Mouse (Mus musculus) lung, postnatal 0 days (tissue): ENCODE measurements around the gene Rgs9bp. TPM values are rescaled to one million over a fixed set of nuclear protein-coding genes. Genes with fewer than 3 reads are reported as not detected.
"Not testable (repeated sequence)": the region's sequence is repeated elsewhere in the genome, so short reads cannot be mapped to it uniquely, and the experiment has no call there.

ENCODE experiments used
- ATAC-seq: fragments of 200-750 bp; cut with Nextera tagmentation; 2 replicates; pipeline ENCODE4 v1.8.0; 2017; ENCODE audit warnings: moderate library complexity
- DNase-seq: peaks from one replicate; pipeline ENCODE4 v3.0.0-alpha.2; 2016; ENCODE audit warnings: low spot score
- H3K27ac ChIP-seq: fragments of 300-500 bp; sonication (generic); 2 replicates; pipeline ENCODE4 v1.5.1; 2014; ENCODE audit warnings: antibody characterized with exemption, mild to moderate bottlenecking, low read length, mixed read lengths
- H3K27me3 ChIP-seq: fragments of 300-500 bp; sonication (generic); replicated peaks from 2 replicates; pipeline ENCODE4 v1.6.1; 2014; ENCODE audit warnings: low read length, mixed read lengths; ENCODE audit not compliant: insufficient read depth
- H3K36me3 ChIP-seq: fragments of 300-500 bp; sonication (generic); 2 replicates; pipeline ENCODE4 v1.6.1; 2014; ENCODE audit warnings: low read length, mixed read lengths; ENCODE audit not compliant: insufficient read depth
- H3K4me1 ChIP-seq: fragments of 300-500 bp; sonication (generic); 2 replicates; pipeline ENCODE4 v1.6.1; 2014; ENCODE audit warnings: antibody characterized with exemption, low read depth, low read length, mixed read lengths; ENCODE audit not compliant: insufficient read depth
- H3K4me2 ChIP-seq: fragments of 300-500 bp; sonication (generic); replicated peaks from 2 replicates; pipeline ENCODE4 v1.6.1; 2014; ENCODE audit warnings: low read depth, mild to moderate bottlenecking, low read length, moderate library complexity, mixed read lengths
- H3K4me3 ChIP-seq: fragments of 300-500 bp; sonication (generic); 2 replicates; pipeline ENCODE4 v1.5.1; 2014; ENCODE audit warnings: low read depth, low read length
- H3K9ac ChIP-seq: fragments of 300-500 bp; sonication (generic); replicated peaks from 2 replicates; pipeline ENCODE4 v1.6.1; 2014; ENCODE audit warnings: low read depth, mild to moderate bottlenecking
- H3K9me3 ChIP-seq: fragments of 300-500 bp; sonication (generic); 2 replicates; pipeline ENCODE4 v1.6.1; 2016; ENCODE audit warnings: low read length, mixed read lengths
- CTCF ChIP-seq: IDR thresholded peaks from 2 replicates; pipeline ENCODE4 v1.5.1; 2016; ENCODE audit warnings: antibody characterized with exemption, mild to moderate bottlenecking
- EP300 ChIP-seq: IDR thresholded peaks from 2 replicates; pipeline ENCODE4 v1.6.1; 2016; ENCODE audit warnings: antibody characterized with exemption, mild to moderate bottlenecking, control low read depth
- WGBS: fragments of 180-500 bp; shearing (Covaris S2); extraction: QIAGEN DNeasy Blood & Tissue Kit; methylation state at CpG from one replicate; pipeline ENCODE4 v1.1.7; 2014; 5-methylcytosine and 5-hydroxymethylcytosine counted together
- polyA plus RNA-seq: library from polyadenylated mRNA; unstranded; fragments of >200 nt; fragmentation: Nextera tagmentation; extraction: Ambion mirVana; gene quantifications from 2 replicates; pipeline ENCODE4 v1.2.1, GENCODE M21; 2015

Gene Rgs9bp
- polyA plus RNA-seq, 1 experiment from 2014 or later: 0.02 TPM

GRCm38 (mm10) chr7:35584786-35585190 is 594 bp downstream of the Rgs9bp start:
- TF ChIP-seq EP300 (no peak), CTCF (no peak)
- H3K36me3 ChIP-seq: no peaks in the 10 kb centered on the region
- H3K4me2 ChIP-seq: peak overlapping the region; percentile 95
- WGBS: under 1% methylated on average over 23 of the region's 50 CpGs
- peak; percentile 21 for DNase-seq
- H3K27me3 ChIP-seq: peaks cover 19% of the 10 kb centered on the region
- peaks cover 8% of the 10 kb centered on the region; the same call in 1 of the 2 replicates for H3K4me1 ChIP-seq
- H3K9ac ChIP-seq: 0 out of 2 replicates have a peak overlapping the region, but pooled peaks have one; percentile 6
- no peaks in the 10 kb centered on the region for H3K9me3 ChIP-seq
- ATAC-seq: no peak
- no peak overlapping the region for H3K27ac ChIP-seq
- H3K4me3 ChIP-seq: peak overlapping the region; percentile 91

GRCm38 (mm10) chr7:35584068-35584785 is 1.2 kb downstream of the Rgs9bp start:
- no peak for DNase-seq
- H3K9me3 ChIP-seq: no peaks in the 10 kb centered on the region
- ATAC-seq: no peak
- H3K4me2 ChIP-seq: peak overlapping the region; percentile 95
- H3K36me3 ChIP-seq: no peaks in the 10 kb centered on the region
- H3K4me1 ChIP-seq: peaks cover 8% of the 10 kb centered on the region; the same call in 1 of the 2 replicates
- no peak overlapping the region for H3K9ac ChIP-seq
- WGBS: 7% methylated on average over 36 of the region's 36 CpGs
- TF ChIP-seq EP300 (no peak), CTCF (no peak)
- no peak overlapping the region for H3K27ac ChIP-seq
- peak overlapping the region; percentile 91 for H3K4me3 ChIP-seq
- H3K27me3 ChIP-seq: peaks cover 19% of the 10 kb centered on the region

GRCm38 (mm10) chr7:35583476-35584025 is 1.8 kb downstream of the Rgs9bp start:
- H3K4me2 ChIP-seq: no peak overlapping the region
- no peaks in the 10 kb centered on the region for H3K9me3 ChIP-seq
- H3K4me3 ChIP-seq: no peak overlapping the region
- H3K4me1 ChIP-seq: peaks cover 8% of the 10 kb centered on the region; the same call in 1 of the 2 replicates
- H3K27ac ChIP-seq: no peak overlapping the region
- peaks cover 19% of the 10 kb centered on the region for H3K27me3 ChIP-seq
- no peaks in the 10 kb centered on the region for H3K36me3 ChIP-seq
- no peak for TF ChIP-seq EP300
- no peak for TF ChIP-seq CTCF
- DNase-seq (no peak), ATAC-seq (no peak)
- 15% methylated on average over 11 of the region's 11 CpGs for WGBS
- H3K9ac ChIP-seq: no peak overlapping the region

DNA sequence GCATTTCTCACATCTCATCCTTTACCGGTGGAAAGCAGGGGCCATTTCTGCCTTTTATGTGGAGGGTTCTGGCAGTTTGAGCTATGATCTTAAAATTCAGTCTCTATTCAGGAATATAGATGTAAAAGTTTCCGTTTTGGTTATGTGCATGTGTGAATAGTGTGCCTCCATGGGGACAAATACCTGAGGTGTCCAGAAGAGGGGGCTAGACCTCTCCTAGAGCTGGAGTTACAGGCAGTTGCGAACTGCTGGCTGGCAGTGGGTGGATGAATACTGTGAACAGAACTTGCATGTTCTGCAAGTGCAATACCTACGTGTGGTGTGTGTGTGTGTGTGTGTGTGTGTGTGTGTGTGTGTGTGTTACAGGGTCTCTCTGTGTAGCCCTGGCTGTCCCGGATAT is 2.7 kb downstream of the Rgs9bp start:
- TF ChIP-seq CTCF (peak; percentile 34), EP300 (no peak)
- H3K9me3 ChIP-seq: no peaks in the 10 kb centered on the region
- ATAC-seq (no peak), DNase-seq (no peak)
- 68% methylated on average over 5 of the region's 5 CpGs for whole genome bisulfite sequencing
- no peaks in the 10 kb centered on the region for H3K36me3 ChIP-seq
- peaks cover 19% of the 10 kb centered on the region for H3K27me3 ChIP-seq
- no peak overlapping the region for H3K4me3 ChIP-seq
- H3K4me2 ChIP-seq: no peak overlapping the region
- H3K27ac ChIP-seq: no peak overlapping the region
- H3K9ac ChIP-seq: no peak overlapping the region
- H3K4me1 ChIP-seq: peaks cover 8% of the 10 kb centered on the region; the same call in 1 of the 2 replicates

DNA sequence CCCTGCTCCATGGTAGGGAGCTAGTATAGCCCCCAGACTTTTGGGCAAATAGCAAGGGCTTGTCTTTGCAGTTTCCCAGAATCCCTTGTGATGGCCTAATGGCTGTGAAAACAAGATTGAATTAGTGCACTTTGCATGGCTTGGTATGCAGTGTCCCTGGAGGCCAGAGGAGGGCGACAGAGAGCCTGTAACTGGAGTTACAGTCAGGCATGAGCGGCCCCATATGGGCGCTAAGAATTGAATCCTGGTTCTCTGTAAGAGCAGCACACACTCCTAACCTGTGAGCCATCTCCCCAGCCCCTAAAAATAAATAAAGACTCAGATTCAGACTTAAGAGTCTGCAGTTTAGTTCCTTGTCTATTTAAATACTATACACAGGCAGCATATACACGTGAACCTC is 5.5 kb downstream of the Rgs9bp start:
- peak; percentile 83 for TF ChIP-seq CTCF
- TF ChIP-seq EP300: no peak
- 40% methylated on average over 4 of the region's 4 CpGs for WGBS
- DNase-seq (peak; percentile 53), ATAC-seq (no peak)
- Histone ChIP-seq H3K27me3 (peaks cover 19% of the 10 kb centered on the region), H3K9me3 (no peaks in the 10 kb centered on the region), H3K4me3 (no peak overlapping the region), H3K4me2 (no peak overlapping the region), H3K9ac (no peak overlapping the region), H3K27ac (no peak overlapping the region), H3K4me1 (no peaks in the 10 kb centered on the region; the same call in 1 of the 2 replicates), H3K36me3 (no peaks in the 10 kb centered on the region)

DNA sequence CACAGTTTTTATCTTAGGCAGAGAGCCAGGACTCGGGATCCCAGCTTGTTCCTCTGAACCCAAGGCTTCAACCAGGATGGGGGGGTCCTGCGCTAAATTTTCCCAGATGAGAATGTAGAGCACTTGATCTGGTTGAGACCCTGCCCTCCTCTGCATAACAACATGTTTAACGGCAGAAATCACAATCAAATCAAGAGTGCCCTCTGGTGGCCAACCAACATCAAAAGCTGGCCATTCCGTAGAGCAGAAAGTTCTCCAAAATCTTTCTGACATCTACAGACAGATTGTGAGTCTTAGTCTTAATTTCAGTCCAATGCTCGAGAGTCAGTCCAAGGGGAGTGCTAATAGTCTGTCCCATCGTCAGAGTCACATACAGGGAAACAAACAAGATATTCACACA is 14.5 kb downstream of the Rgs9bp start:
- H3K4me2 ChIP-seq, H3K4me3 ChIP-seq, H3K27ac ChIP-seq, H3K27me3 ChIP-seq, ATAC-seq, H3K4me1 ChIP-seq, H3K9ac ChIP-seq, H3K9me3 ChIP-seq, DNase-seq, H3K36me3 ChIP-seq: not testable (repeated sequence)
- 21% methylated on average over 6 of the region's 6 CpGs for WGBS
- peak; percentile 57 for TF ChIP-seq CTCF

- ATAC-seq, H3K27ac ChIP-seq, H3K27me3 ChIP-seq, H3K9me3 ChIP-seq, H3K4me3 ChIP-seq, H3K36me3 ChIP-seq, H3K9ac ChIP-seq, H3K4me2 ChIP-seq, H3K4me1 ChIP-seq, DNase-seq: not testable (repeated sequence)
- WGBS: 85% methylated on average over 4 of the region's 4 CpGs
These were observed 15.7 kb downstream of the Rgs9bp start for GRCm38 (mm10) chr7:35569724-35570123.

GRCm38 (mm10) chr7:35565965-35566364 is 19.4 kb downstream of the Rgs9bp start:
- H3K9me3 ChIP-seq, DNase-seq, H3K27me3 ChIP-seq, H3K4me2 ChIP-seq, ATAC-seq, H3K4me1 ChIP-seq, H3K36me3 ChIP-seq, H3K4me3 ChIP-seq, H3K9ac ChIP-seq, H3K27ac ChIP-seq: not testable (repeated sequence)
- WGBS: 77% methylated on average over 13 of the region's 13 CpGs

DNA sequence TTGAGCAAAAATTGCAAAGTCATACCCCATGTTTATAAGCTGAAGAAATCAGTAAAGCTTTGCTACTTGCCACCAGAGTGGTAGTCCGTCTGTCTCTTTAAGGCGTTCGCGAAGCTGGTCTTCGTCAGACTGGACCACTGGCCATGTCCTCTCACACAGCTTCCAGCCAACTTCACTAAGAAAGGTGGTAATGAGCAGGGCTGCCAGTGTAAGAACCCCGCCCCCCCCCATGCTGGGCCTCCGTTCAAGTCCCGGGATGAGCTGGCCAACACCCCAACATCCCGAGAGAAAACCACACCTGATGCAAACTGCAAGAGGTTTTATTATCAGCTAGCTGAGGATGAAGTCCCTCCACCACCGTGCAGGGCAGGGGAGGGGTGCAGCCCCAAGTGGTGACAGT is 20.5 kb downstream of the Rgs9bp start:
- H3K9ac ChIP-seq, ATAC-seq, H3K4me3 ChIP-seq, H3K27ac ChIP-seq, H3K4me1 ChIP-seq, H3K27me3 ChIP-seq, H3K4me2 ChIP-seq, H3K36me3 ChIP-seq, DNase-seq, H3K9me3 ChIP-seq: not testable (repeated sequence)
- WGBS: 71% methylated on average over 10 of the region's 10 CpGs
